Mouse (Mus musculus) adrenal gland (tissue): ENCODE measurements around the gene Itga8.

ENCODE experiments used
- intact Hi-C: fragments of 180-260 bp; cut with DNase I; formaldehyde crosslinking; loops from one replicate; pipeline ENCODE4 v1.15.1; 2025

Gene Itga8

GRCm38 (mm10) chr2:12295150-12295549 is 6.6 kb downstream of the Itga8 start:
- intact Hi-C loops, result no loop called here

GRCm38 (mm10) chr2:12294060-12294459 is 7.7 kb downstream of the Itga8 start:
- intact Hi-C loops, result no loop called here

GRCm38 (mm10) chr2:12293458-12293857 is 8.3 kb downstream of the Itga8 start:
- intact Hi-C loops, result no loop called here

- intact Hi-C loops, result no loop called here
These were observed 9.5 kb downstream of the Itga8 start for GRCm38 (mm10) chr2:12292023-12292820.

GRCm38 (mm10) chr2:12290235-12290634 is 11.5 kb downstream of the Itga8 start:
- intact Hi-C loops, result no loop called here

GRCm38 (mm10) chr2:12287831-12288230 is 13.9 kb downstream of the Itga8 start:
- intact Hi-C loops, result no loop called here

- intact Hi-C loops, result no loop called here
These were observed 21.1 kb downstream of the Itga8 start for GRCm38 (mm10) chr2:12280664-12281063.

- intact Hi-C loops, result no loop called here
These were observed 22.6 kb downstream of the Itga8 start for GRCm38 (mm10) chr2:12279070-12279612.

GRCm38 (mm10) chr2:12256635-12257317 is 44.9 kb downstream of the Itga8 start:
- intact Hi-C loops, result no loop called here

- intact Hi-C loops, result no loop called here
These were observed 45.8 kb downstream of the Itga8 start for GRCm38 (mm10) chr2:12255901-12256300.

- intact Hi-C loops, result no loop called here
These were observed 66.4 kb downstream of the Itga8 start for GRCm38 (mm10) chr2:12235345-12235744.

- intact Hi-C loops, result no loop called here
These were observed 72.0 kb downstream of the Itga8 start for GRCm38 (mm10) chr2:12229721-12230120.

GRCm38 (mm10) chr2:12228335-12228734 is 73.4 kb downstream of the Itga8 start:
- intact Hi-C loops, result no loop called here

- intact Hi-C loops, result no loop called here
These were observed 74.5 kb downstream of the Itga8 start for GRCm38 (mm10) chr2:12227243-12227642.

GRCm38 (mm10) chr2:12226367-12226766 is 75.4 kb downstream of the Itga8 start:
- intact Hi-C loops, result no loop called here

- intact Hi-C loops, result no loop called here
These were observed 80.1 kb downstream of the Itga8 start for GRCm38 (mm10) chr2:12221671-12222070.

- intact Hi-C loops, result no loop called here
These were observed 88.3 kb downstream of the Itga8 start for GRCm38 (mm10) chr2:12213464-12213790.

- intact Hi-C loops, result no loop called here
These were observed 88.9 kb downstream of the Itga8 start for GRCm38 (mm10) chr2:12212662-12213463.

- intact Hi-C loops, result no loop called here
These were observed 93.6 kb downstream of the Itga8 start for GRCm38 (mm10) chr2:12208142-12208541.

- intact Hi-C loops, result no loop called here
These were observed 95.4 kb downstream of the Itga8 start for GRCm38 (mm10) chr2:12206353-12206752.

- intact Hi-C loops, result no loop called here
These were observed 95.8 kb downstream of the Itga8 start for GRCm38 (mm10) chr2:12205875-12206274.

GRCm38 (mm10) chr2:12203231-12203630 is 98.5 kb downstream of the Itga8 start:
- intact Hi-C loops, result no loop called here
